ENCODE assay signal across 8 mouse cellular contexts in the genomic region with DNA sequence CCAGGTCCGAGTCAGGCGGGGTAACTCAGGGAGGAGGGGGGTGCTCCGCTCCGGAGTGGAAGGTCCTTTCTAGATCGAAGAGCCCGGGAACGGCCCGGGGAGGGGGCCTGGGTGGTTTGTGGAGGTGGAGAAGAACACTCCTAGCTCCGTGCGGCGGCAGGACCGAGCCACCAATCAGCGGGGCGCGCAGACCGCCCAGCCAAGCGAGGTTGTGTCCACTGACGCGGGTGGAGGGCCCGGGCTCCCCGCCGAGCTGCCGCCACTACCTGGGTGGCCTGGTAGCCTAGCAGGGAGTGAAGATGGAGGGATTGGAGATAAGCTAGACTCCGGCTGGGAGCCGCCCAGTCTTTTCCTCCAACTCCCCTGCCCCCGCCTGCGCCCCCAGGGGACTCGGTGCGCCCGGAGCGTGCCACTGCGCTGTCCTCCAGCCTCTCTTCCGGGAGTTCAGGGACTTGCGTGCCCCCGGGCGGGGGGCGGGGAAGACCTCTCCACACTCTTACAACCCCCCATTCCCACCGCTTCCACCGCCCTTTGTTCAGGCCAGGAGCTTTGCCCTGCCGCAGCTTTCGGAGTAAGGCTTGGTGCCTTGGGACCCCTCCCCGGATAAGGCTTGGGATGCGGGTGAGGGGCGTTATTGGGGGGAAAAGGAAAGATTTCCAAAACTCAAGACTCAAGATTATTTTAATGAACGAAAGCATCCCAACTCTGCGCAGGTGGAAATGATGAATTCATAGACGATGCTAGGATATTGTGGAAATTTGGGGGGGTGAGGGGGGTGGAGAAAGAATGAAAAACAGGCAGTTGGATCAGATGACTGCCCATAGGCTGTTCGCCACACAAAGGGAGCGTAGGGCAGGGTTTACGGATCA. TPM values are rescaled to one million over a fixed set of nuclear protein-coding genes. Genes with fewer than 3 reads are reported as not detected.
DNase-seq lines count a peak whose midpoint lies in the region; ATAC-seq lines count a peak whose summit lies in the region.

No protein-coding gene starts in this region.

- under 1% methylated on average over 47 of the region's 50 CpGs for WGBS in lung, embryonic 15.5 days
- under 1% methylated on average over 50 of the region's 50 CpGs for WGBS in limb, embryonic 12.5 days

- peak; percentile 49 for ATAC-seq in lung, embryonic 15.5 days (ENCODE audit: borderline replicate concordance, extremely low read depth, low FRiP score, low TSS enrichment)
- ATAC-seq in limb, embryonic 12.5 days (ENCODE audit: insufficient number of reproducible peaks, insufficient read depth, low FRiP score, low TSS enrichment, low read depth): peak; percentile 69; the same call in 1 of the 2 replicates

- H3K9me3 ChIP-seq in lung, embryonic 15.5 days: no peaks in the 10 kb centered on the region
- H3K9me3 ChIP-seq in limb, embryonic 12.5 days: no peaks in the 10 kb centered on the region

- no peak for DNase-seq in lung, postnatal 14 days
- peak; percentile 82 for DNase-seq in cerebellum, adult 9-10 months
- DNase-seq in frontal cortex, postnatal 25 days (ENCODE audit: low spot score in 2 of 2): peak; percentile 17 to 23
- DNase-seq in retina, postnatal 1 day: peak; percentile 79
- DNase-seq in spleen, postnatal 10 days (ENCODE audit: low spot score in 2 of 2): no peak
- DNase-seq in urinary bladder, postnatal 10 days (ENCODE audit: low spot score): no peak

- H3K4me2 ChIP-seq in lung, embryonic 15.5 days: peak overlapping the region; percentile 61
- peak overlapping the region; percentile 98 for H3K4me2 ChIP-seq in limb, embryonic 12.5 days

- H3K27me3 ChIP-seq in lung, embryonic 15.5 days: peaks cover 70% of the 10 kb centered on the region
- H3K27me3 ChIP-seq in limb, embryonic 12.5 days: peaks cover 56% of the 10 kb centered on the region

- H3K36me3 ChIP-seq in lung, embryonic 15.5 days: no peaks in the 10 kb centered on the region
- no peaks in the 10 kb centered on the region for H3K36me3 ChIP-seq in limb, embryonic 12.5 days

- peak overlapping the region; percentile 34 for H3K4me3 ChIP-seq in lung, embryonic 15.5 days
- H3K4me3 ChIP-seq in limb, embryonic 12.5 days (replicated peaks): peak overlapping the region; percentile 52

- H3K9ac ChIP-seq in lung, embryonic 15.5 days: no peak overlapping the region
- peak overlapping the region; percentile 37 for H3K9ac ChIP-seq in limb, embryonic 12.5 days (replicated peaks)

- H3K27ac ChIP-seq in lung, embryonic 15.5 days: no peak overlapping the region
- no peak overlapping the region for H3K27ac ChIP-seq in limb, embryonic 12.5 days

- H3K4me1 ChIP-seq in lung, embryonic 15.5 days: peaks cover 17% of the 10 kb centered on the region
- H3K4me1 ChIP-seq in limb, embryonic 12.5 days (replicated peaks): peaks cover 34% of the 10 kb centered on the region

RNA-seq across cellular contexts. Expression of a gene that starts 3.0 kb away (rescaled TPM):
- 0.62 and 0.67 TPM in 2 replicates for polyA plus RNA-seq in lung, embryonic 15.5 days (2015; fragmentation: Nextera tagmentation; extraction: Ambion mirVana)
- 4.5 and 5.2 TPM in 2 replicates for polyA plus RNA-seq in limb, embryonic 12.5 days (2016; fragmentation: Nextera tagmentation; extraction: Ambion mirVana)

Comparison
In these comparisons a context has a peak if more than half of its experiments do, and no peak if none do; other contexts are left out.
1. DNase-seq: peak in cerebellum, adult 9-10 months (single experiment), frontal cortex, postnatal 25 days (2 of 2) and retina, postnatal 1 day (single experiment); none in lung, postnatal 14 days (single experiment), spleen, postnatal 10 days (0 of 2) and urinary bladder, postnatal 10 days (single experiment).